Mouse (Mus musculus) ES-E14 (cell line): Measurements from ENCODE around the gene Lrmda.

Source experiments
- CHD2 ChIP-seq: IDR thresholded peaks from 2 replicates; pipeline ENCODE4 v1.6.1; 2014; ENCODE audit warnings: mild to moderate bottlenecking, low read depth, low read length, inconsistent platforms
- HCFC1 ChIP-seq: IDR thresholded peaks from 2 replicates; pipeline ENCODE4 v1.6.1; 2012; ENCODE audit warnings: low read length, inconsistent platforms, borderline replicate concordance; ENCODE audit not compliant: insufficient read depth
- ZC3H11A ChIP-seq: IDR thresholded peaks from 2 replicates; pipeline ENCODE4 v1.6.1; 2012; ENCODE audit warnings: low read depth, mild to moderate bottlenecking, inconsistent platforms, low read length, borderline replicate concordance
- ZNF384 ChIP-seq: IDR thresholded peaks from 2 replicates; pipeline ENCODE4 v1.6.1; 2012; ENCODE audit warnings: low read depth, low read length, inconsistent platforms

DNA sequence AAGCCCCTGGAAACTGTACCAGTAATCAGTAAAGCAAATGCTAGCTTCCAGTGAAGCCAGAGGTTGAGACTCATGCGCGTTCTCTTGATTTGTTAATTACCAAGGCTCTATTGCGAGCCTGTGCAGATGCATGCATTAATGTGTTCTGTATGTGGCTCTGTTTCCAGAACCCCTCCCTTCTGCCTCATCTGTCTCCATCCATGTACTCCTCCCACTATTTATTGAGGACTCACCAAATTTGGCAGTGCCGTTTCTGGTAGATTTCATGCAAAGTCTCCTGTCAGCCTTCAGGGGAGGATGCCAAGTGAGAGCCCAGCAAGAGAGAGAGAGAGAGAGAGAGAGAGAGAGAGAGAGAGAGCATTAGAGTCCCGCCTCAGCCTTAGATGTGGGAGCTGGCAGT is 334.1 kb downstream of the Lrmda start:
- TF ChIP-seq ZNF384 (no peak), CHD2 (no peak), HCFC1 (no peak), ZC3H11A (no peak)
